Mouse (Mus musculus): ENCODE data around the gene Olfr424. TPM values are rescaled to one million over a fixed set of nuclear protein-coding genes. Genes with fewer than 3 reads are reported as not detected.

The Olfr424 gene
- not detected for total RNA-seq (2018; cell fraction: chromatin; rRNA removed)
- total RNA-seq (2018; cell fraction: cytosol; rRNA removed), result not detected
- not detected for total RNA-seq (2018; cell fraction: nucleus; rRNA removed)
- polyA plus RNA-seq (2018), result not detected in 3 replicates

DNA sequence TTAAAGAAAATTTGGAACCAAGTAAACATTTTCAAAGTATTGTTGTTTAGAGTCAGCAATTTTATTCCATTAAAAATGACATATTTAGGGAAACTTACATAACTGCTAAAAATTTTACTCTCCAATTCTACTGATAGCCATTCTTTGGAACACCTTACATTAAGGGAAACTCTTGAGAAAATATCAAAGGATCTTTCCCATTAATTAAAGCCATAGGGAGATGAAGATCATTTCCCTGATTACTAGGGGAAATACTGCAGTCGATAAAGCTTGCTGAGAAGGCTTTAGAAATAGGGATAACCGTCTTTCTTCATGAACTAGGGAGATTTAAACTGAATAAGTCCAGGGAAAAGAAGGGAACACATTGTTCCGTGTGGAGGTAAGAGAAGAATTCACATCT is at the start of gene Olfr424:
Olfr424 (plus strand) TSS at position 301 of the 400 bp plus-strand sequence.
- Histone ChIP-seq H3K36me3 (ENCODE audit: inconsistent target) (no peaks in the 10 kb centered on the region), H3K27ac (no peak within 1 kb of the TSS), H3K79me2 (ENCODE audit: inconsistent target) (no peaks in the 10 kb centered on the region), H3K4me3 (ENCODE audit: inconsistent target) (no peak within 1 kb of the TSS)
- WGBS (ENCODE audit: missing documents), result 90% methylated on average over 3 of the region's 3 CpGs

DNA sequence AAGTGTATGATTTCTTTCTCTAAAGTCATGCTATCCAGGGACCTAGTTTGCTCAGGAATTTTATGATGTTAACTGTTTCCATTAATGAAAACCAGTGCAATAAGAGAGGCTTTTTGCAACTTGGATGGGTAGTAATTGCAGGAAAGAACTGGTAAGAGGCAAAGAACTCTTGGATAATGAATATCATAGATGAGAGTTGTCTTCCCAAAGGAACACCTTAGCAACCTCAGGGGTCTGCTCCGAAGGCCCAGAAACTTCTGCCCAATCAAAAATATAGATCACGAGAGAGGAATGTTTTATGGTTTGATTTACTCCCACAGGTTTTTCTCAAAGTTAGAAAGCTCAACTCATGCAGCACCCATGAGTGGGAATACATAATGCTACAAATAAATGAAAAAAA is 47.3 kb upstream of the Olfr424 start, which contains the start of gene Olfr429:
Olfr429 (plus strand) TSS at position 301 of the 400 bp plus-strand sequence.
- Histone ChIP-seq H3K27ac (no peak within 1 kb of the TSS), H3K4me3 (ENCODE audit: inconsistent target) (no peak within 1 kb of the TSS), H3K36me3 (ENCODE audit: inconsistent target) (no peaks in the 10 kb centered on the region), H3K79me2 (ENCODE audit: inconsistent target) (no peaks in the 10 kb centered on the region)
- 90% methylated on average over 2 of the region's 2 CpGs for WGBS (ENCODE audit: missing documents)

DNA sequence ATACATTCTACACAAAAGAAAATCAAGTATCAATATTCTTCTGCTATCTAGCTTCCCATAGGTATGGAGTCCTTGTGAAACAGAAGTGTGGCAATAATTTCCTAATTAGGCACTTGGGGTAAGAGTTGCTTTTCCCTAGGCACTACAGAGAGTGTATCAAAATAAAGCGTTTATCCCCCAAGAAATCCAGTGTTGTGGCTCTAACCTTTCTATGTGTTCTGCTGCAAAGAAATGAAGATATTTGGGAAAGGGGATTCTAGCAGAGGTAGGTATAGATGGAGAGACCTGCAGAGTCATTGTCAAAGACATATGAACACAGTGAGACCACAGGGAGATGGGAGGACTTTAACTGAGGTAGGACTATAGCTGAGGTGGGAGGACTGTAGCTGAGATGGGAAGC is 34.7 kb upstream of the Olfr424 start, which contains the start of gene Olfr427:
Olfr427 (plus strand) TSS at position 301 of the 400 bp plus-strand sequence.
- Histone ChIP-seq H3K27ac (no peak within 1 kb of the TSS), H3K36me3 (ENCODE audit: inconsistent target) (no peaks in the 10 kb centered on the region), H3K79me2 (ENCODE audit: inconsistent target) (no peaks in the 10 kb centered on the region), H3K4me3 (ENCODE audit: inconsistent target) (no peak within 1 kb of the TSS)
- WGBS (ENCODE audit: missing documents), result 100% methylated on average over 1 of the region's 1 CpGs

DNA sequence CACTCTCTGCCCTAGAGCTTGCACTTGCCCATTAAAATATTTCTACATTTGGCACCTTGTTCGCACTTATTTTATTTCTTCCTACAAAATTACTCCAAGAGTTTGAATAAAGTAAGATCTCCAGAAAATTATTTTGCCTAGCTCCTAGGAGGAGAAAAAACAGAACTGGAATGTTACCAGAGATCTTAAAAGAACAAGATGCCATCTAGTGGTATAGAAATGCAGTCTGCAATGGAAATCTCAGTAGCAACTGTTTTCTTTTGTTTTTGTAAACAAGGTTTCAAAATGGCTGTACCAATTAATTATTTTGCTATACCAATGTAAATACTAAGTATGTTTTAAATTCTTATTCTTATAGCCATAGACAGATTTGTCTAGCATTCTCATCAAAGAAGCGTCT is 27.6 kb upstream of the Olfr424 start:
- WGBS (ENCODE audit: missing documents), result 72% methylated on average over 2 of the region's 2 CpGs
- Histone ChIP-seq H3K4me3 (ENCODE audit: inconsistent target) (no peak overlapping the region), H3K79me2 (ENCODE audit: inconsistent target) (no peaks in the 10 kb centered on the region), H3K36me3 (ENCODE audit: inconsistent target) (no peaks in the 10 kb centered on the region), H3K27ac (no peak overlapping the region)

DNA sequence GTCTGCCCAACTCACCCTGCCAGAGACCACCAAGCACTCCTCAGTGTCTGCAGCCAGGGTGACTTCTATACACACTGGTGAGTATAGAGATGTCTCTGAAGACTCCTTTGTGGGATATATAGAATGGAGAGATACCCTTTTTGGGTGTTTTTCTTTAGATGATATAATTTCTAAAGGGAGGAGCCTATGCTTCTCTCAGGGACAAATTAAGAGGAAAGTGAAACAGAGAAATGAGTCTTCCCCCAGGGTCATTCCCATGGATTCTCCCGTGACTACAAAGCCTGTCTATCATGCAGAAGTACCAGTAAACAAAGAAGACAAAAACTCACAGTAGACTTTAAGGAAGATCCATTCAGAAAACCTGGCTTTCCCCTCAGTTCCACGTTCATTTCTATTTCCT is 10.3 kb upstream of the Olfr424 start, which contains the start of gene Olfr231:
Olfr231 (minus strand) TSS at position 101 of the 400 bp plus-strand sequence.
- no peak within 1 kb of the TSS for H3K27ac ChIP-seq
- WGBS (ENCODE audit: missing documents), result 90% methylated on average over 2 of the region's 2 CpGs
- no peak within 1 kb of the TSS for H3K4me3 ChIP-seq (ENCODE audit: inconsistent target)
- no peaks in the 10 kb centered on the region for H3K79me2 ChIP-seq (ENCODE audit: inconsistent target)
- no peaks in the 10 kb centered on the region for H3K36me3 ChIP-seq (ENCODE audit: inconsistent target)

DNA sequence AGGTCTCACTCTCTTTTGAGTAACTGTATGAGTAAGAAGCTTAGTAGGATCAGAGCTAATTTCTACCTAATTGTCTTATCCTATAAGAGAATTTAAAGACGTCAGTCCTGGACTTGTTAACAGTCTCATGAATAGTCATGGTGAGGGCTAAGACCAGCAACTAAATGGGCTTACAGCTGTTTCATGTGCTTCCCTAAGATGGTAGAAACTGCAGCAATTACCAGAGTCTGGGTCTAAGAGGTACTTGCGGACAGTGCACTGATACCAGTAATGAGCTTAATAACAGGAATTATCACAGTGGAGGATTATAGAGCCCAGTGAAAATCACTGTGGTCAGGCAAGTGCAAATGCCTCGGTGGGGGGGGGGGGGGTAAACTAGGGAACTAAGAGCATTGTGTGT is 682 bp downstream of the Olfr424 start:
- Histone ChIP-seq H3K79me2 (ENCODE audit: inconsistent target) (no peaks in the 10 kb centered on the region), H3K27ac (no peak overlapping the region), H3K36me3 (ENCODE audit: inconsistent target) (no peaks in the 10 kb centered on the region), H3K4me3 (ENCODE audit: inconsistent target) (no peak overlapping the region)
- 90% methylated on average over 3 of the region's 3 CpGs for WGBS (ENCODE audit: missing documents)

DNA sequence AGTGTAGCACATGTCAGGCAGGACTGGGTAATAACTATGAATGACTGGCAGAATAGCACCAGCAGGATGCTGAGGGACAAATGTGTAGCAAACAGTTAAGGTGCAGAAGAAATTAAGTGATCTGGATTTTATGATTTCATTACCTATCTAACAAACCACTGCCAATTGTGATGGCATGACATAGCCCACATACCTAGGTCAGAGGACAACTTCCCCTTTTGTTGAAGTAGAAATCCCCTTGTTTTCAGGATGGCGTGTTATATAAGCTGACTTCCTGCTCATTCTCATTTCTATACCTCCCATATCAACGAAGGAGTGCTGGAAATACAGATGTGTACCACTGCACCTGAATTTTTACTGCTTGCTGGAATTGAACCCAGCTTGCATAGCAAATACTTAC is 10.1 kb downstream of the Olfr424 start:
- Histone ChIP-seq H3K36me3 (ENCODE audit: inconsistent target) (no peaks in the 10 kb centered on the region), H3K27ac (no peak overlapping the region), H3K79me2 (ENCODE audit: inconsistent target) (no peaks in the 10 kb centered on the region), H3K4me3 (ENCODE audit: inconsistent target) (no peak overlapping the region)
- 0% methylated on average over 2 of the region's 2 CpGs for WGBS (ENCODE audit: missing documents)

DNA sequence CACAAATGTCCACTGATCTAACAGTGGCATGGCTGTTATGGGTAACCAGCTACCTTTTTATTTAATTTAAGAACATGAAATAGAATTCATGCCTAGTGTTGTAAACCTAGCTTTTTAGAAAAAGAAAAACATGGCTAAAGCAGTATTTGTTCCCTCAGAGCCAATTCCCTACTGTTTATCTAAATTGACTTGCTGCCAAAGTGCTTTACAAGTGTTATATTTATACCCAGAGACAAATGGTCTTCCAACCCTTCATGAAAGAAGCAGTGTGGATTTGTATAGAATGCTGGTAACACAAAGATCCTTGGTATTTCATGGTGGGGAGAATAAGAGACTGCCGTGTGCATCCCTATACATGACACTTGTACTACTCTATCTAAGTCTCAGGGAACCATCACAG is 15.4 kb downstream of the Olfr424 start:
- Histone ChIP-seq H3K27ac (no peak overlapping the region), H3K79me2 (ENCODE audit: inconsistent target) (no peaks in the 10 kb centered on the region), H3K36me3 (ENCODE audit: inconsistent target) (no peaks in the 10 kb centered on the region), H3K4me3 (ENCODE audit: inconsistent target) (no peak overlapping the region)
- WGBS (ENCODE audit: missing documents), result 100% methylated on average over 1 of the region's 1 CpGs

DNA sequence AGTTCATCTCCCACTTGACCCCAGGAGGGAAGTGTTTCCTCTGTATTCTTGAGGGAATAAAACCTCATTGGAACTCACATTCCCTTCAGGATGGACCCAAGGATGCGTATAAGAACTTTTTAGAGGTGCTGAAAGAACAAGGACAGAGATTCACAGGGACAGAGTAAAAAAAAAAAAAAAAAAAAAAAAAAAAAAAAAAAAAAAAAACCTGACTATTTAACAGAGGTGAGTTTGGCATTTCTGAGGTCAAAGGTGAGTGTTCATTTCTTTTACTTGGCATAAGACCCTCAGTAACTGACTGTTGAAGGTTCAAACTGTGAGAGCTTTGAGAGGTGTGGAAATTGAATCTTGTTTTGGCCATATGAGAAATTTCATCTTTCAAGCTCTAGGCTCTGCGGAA is 18.0 kb downstream of the Olfr424 start:
- Histone ChIP-seq H3K4me3 (ENCODE audit: inconsistent target) (no peak overlapping the region), H3K27ac (no peak overlapping the region), H3K36me3 (ENCODE audit: inconsistent target) (no peaks in the 10 kb centered on the region), H3K79me2 (ENCODE audit: inconsistent target) (no peaks in the 10 kb centered on the region)
- WGBS (ENCODE audit: missing documents), result 94% methylated on average over 2 of the region's 2 CpGs

DNA sequence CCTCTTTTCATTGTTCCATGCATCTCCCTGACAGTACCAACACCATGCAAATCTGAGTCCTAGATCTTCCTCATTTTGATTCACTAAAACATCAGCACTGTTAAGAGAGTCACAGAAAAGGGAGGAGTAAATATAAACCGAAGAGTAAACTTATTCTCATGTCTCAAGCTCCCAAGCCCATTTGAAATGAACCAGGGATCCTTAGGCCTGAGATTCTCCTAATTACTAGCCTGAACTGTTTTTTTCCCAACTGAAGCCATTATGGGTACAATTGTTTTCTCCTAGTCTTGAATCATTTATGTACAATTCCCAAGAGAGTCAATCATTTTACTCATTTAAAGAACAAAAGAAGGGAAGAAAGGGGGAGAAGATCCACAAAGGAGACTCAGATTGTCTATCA is 24.0 kb downstream of the Olfr424 start, which contains the start of gene Olfr420:
Olfr420 (plus strand) TSS at position 301 of the 400 bp plus-strand sequence.
- Histone ChIP-seq H3K79me2 (ENCODE audit: inconsistent target) (no peaks in the 10 kb centered on the region), H3K4me3 (ENCODE audit: inconsistent target) (no peak within 1 kb of the TSS), H3K36me3 (ENCODE audit: inconsistent target) (no peaks in the 10 kb centered on the region), H3K27ac (no peak within 1 kb of the TSS)
- 100% methylated on average over 1 of the region's 1 CpGs for WGBS (ENCODE audit: missing documents)

DNA sequence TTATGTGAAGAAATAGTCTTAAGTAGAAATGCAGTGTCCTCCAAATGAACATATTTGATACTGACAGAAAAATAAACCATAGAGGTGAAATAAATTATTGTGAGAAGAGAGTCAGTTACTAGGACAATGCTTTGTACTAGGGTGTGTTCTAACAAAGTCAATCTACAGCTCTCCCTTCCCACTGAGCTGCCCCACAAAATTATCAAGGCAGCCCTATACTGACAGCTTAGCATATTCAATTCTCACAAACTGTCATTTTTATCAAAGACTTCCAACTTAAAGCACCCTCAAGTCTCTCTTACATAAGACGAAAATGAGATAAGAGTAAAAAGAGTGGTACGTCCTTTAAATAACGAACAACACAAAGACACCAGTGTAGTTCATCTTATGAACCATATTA is 26.3 kb downstream of the Olfr424 start:
- no peak overlapping the region for H3K4me3 ChIP-seq (ENCODE audit: inconsistent target)
- H3K79me2 ChIP-seq (ENCODE audit: inconsistent target), result no peaks in the 10 kb centered on the region
- no peak overlapping the region for H3K27ac ChIP-seq
- H3K36me3 ChIP-seq (ENCODE audit: inconsistent target), result no peaks in the 10 kb centered on the region
- WGBS (ENCODE audit: missing documents), result 100% methylated on average over 3 of the region's 3 CpGs

DNA sequence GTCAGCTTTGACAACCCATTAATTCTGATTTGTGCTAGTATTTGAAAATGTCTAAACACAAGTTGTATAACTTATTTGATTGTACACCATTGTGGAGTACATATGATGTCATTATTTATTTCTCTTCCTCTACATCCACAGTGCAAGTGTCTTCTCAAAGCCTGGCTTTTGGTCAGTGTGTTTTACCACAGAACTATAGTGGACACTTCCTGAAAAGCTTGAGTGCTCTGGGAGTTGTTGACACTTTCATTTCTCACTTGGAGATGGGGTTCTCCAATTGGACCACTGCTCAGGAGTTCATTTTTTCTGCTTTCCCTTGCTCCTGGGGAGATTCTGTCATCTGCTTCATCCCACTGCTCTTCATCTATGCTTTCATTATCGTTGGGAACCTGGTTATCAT is 27.2 kb downstream of the Olfr424 start:
- 92% methylated on average over 1 of the region's 1 CpGs for whole genome bisulfite sequencing (ENCODE audit: missing documents)
- Histone ChIP-seq H3K36me3 (ENCODE audit: inconsistent target) (no peaks in the 10 kb centered on the region), H3K4me3 (ENCODE audit: inconsistent target) (no peak overlapping the region)

DNA sequence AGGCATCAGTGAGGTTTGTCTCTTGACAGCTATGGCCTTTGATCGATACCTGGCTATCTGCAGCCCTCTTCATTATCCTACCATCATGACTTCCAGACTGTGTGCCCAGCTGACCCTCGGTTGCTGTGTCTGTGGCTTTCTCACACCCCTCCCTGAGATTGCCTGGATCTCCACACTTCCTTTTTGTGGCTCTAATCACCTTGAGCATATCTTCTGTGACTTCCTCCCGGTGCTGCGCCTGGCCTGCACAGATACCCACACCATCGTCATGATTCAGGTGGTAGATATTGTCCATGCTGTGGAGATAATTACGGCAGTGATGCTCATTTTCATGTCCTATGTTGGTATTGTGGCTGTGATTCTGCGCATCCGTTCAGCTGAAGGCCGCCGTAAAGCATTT is 27.8 kb downstream of the Olfr424 start:
- Histone ChIP-seq H3K36me3 (ENCODE audit: inconsistent target) (no peaks in the 10 kb centered on the region), H3K4me3 (ENCODE audit: inconsistent target) (no peak overlapping the region), H3K27ac (no peak overlapping the region), H3K79me2 (ENCODE audit: inconsistent target) (no peaks in the 10 kb centered on the region)
- WGBS (ENCODE audit: missing documents), result 37% methylated on average over 10 of the region's 10 CpGs

More for the DNA sequence above, 27.2 kb downstream of the Olfr424 start:
- Histone ChIP-seq H3K79me2 (ENCODE audit: inconsistent target) (no peaks in the 10 kb centered on the region), H3K27ac (no peak overlapping the region)

DNA sequence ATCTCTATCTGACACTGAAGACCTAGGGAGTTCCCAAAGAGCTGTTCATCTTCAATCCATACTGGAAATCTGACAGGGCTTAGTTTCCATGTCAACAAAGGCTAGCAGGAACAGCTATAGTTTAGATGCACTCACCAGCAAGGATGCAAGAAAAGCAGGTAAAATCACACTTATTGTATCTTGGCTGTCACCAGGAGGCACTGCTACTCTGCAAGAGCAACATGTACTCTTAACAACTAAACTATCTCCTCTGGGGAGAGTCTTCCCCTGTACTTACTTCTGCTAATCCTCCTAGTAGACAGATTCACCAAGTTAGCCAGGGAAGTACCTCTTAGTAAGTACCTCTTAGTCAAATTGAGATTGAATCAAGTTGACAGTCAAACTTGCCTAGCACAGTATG is 37.7 kb downstream of the Olfr424 start:
- H3K27ac ChIP-seq, result no peak overlapping the region
- H3K36me3 ChIP-seq (ENCODE audit: inconsistent target), result no peaks in the 10 kb centered on the region
- no peak overlapping the region for H3K4me3 ChIP-seq (ENCODE audit: inconsistent target)
- H3K79me2 ChIP-seq (ENCODE audit: inconsistent target), result no peaks in the 10 kb centered on the region

DNA sequence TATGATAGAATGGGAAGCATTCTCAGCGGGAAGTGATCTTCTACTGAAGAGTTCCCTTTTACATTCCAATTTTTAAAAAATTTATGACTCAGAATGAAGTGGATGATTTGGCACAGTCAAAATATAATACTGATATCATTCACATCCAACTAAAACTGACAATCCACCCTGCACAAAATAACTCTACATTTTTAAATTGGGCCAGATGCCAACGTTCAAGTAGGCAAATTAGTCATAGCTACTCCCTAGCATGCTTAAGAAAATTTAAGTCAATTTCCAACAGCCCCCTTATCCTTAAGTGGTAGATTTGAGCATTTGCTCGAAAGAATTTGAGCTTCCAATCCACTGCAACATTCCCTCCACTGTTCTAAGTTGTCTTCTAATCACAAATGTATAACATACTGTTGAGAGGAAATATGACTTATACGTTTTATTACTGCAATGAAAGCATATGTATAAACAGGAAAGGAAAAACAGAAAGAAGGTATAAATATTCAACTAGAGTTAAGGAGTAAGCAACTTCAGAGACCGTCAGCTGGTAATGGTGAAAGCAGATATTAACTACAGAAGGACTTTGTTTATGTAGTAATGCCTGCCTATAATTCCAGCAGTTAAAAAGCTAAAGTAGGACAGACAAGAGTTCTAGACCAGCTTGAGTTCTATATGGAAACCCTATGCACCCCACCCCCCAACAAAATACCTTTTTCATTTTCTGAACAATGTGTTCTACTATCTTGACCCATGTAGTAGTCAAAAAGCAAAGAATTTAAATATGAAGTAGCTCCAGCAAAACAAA is 39.6 kb downstream of the Olfr424 start:
- Histone ChIP-seq H3K27ac (no peak overlapping the region), H3K36me3 (ENCODE audit: inconsistent target) (no peaks in the 10 kb centered on the region), H3K79me2 (ENCODE audit: inconsistent target) (no peaks in the 10 kb centered on the region), H3K4me3 (ENCODE audit: inconsistent target) (no peak overlapping the region)
- 86% methylated on average over 5 of the region's 5 CpGs for WGBS (ENCODE audit: missing documents)

Measured in macrophage (primary cell).